Mouse (Mus musculus) adipose tissue, adult 10 weeks (tissue): ENCODE data around the gene Cd8a. TPM values are rescaled to one million over a fixed set of nuclear protein-coding genes. Genes with fewer than 3 reads are reported as not detected.

Experiments used
- polyA plus RNA-seq: library from polyadenylated mRNA; stranded (reverse); fragments of 350-450 nt; fragmentation: Illumina TruSeq; extraction: RNeasy Lipid Tissue Mini Kit (QIAGEN cat#74804); gene quantifications from one replicate; pipeline ENCODE4 v1.2.3, GENCODE M21; 2014; ENCODE audit warnings: low read depth, low replicate concordance

Cd8a gene
- 0.40 TPM for polyA plus RNA-seq

DNA sequence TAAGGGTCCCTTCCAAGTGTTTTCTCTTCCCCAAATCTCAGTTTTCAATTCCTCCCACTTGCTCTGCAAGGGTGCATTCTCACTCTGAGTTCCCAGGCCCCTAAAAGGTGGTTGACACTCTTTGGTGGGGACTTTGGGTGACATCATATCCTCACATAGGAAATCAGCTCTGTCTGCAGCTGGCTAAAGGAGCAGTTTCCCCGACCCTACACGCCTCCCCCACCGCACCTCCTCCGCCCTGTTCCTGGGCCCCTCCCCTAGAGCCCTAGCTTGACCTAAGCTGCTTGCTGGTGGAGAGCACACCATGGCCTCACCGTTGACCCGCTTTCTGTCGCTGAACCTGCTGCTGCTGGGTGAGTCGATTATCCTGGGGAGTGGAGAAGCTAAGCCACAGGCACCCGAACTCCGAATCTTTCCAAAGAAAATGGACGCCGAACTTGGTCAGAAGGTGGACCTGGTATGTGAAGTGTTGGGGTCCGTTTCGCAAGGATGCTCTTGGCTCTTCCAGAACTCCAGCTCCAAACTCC is at the start of gene Cd8a:
TSS of gene Cd8a (plus strand) at position 179 of the 527 bp plus-strand sequence.

Other genes starting within 250 kb of the Cd8a start
- 17.3 TPM for gene Thnsl2, start 229.0 kb upstream of the Cd8a start, polyA plus RNA-seq
- gene Fabp1, start 173.6 kb upstream of the Cd8a start, polyA plus RNA-seq = not detected
- 93.7 TPM for gene Krcc1, start 101.8 kb upstream of the Cd8a start, polyA plus RNA-seq
- gene Smyd1, start 51.2 kb upstream of the Cd8a start, polyA plus RNA-seq = 3.0 TPM
- gene Cd8b1, start 50.6 kb upstream of the Cd8a start, polyA plus RNA-seq = not detected
- 42.7 TPM for gene Rmnd5a, start 67.2 kb downstream of the Cd8a start, polyA plus RNA-seq
- gene Rnf103, start 120.5 kb downstream of the Cd8a start, polyA plus RNA-seq = 24.3 TPM
- 118 TPM for gene Chmp3, start 170.4 kb downstream of the Cd8a start, polyA plus RNA-seq